8 mouse cellular contexts compared by ENCODE assay signal in the genomic region with DNA sequence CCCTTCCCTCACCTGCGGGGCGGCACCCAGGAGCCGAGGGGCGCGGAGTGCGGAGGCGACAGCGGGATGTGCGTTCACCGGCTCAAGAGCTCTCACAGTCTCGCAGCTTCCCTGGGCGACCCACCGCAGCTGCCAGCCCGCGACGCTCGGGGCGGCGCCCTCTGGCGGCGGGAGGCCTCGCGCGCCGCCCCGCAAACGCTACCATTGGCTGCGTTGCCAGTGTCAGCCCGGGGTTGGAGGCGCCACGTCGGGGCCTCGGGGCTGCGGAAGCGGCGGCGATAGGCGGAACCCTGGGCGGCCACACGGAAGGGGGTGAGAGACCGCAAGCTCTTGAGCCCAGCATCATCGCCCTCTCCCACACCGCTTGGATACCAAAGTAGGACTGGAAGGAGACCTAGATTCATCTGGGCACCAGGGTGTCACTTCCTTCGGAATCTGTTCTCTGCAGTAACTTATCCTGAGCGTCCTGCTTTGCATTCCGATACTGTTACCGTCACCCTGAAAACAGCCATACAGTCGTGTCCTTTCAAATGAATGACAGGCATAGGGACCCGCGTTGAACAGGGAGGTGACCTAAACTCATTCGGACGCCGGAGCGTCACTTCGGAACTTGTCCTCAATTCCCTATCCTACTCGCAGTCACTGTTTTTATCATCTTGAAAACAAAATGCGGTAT. TPM values are rescaled to one million over a fixed set of nuclear protein-coding genes. Genes with fewer than 3 reads are reported as not detected.
DNase-seq lines count a peak whose midpoint lies in the region; ATAC-seq and TF ChIP-seq lines count a peak whose summit lies in the region.

A gene (minus strand): TSS at position 186 of the 676 bp plus-strand sequence.

- peak within 1 kb of the TSS; percentile 86 for H3K27ac ChIP-seq in forebrain, embryonic 13.5 days
- H3K27ac ChIP-seq in liver, postnatal 0 days (ENCODE audit: low read depth): peak within 1 kb of the TSS; percentile 94
- peak within 1 kb of the TSS; percentile 80 for H3K27ac ChIP-seq in neural tube, embryonic 14.5 days (ENCODE audit: low read depth, low read length)

- WGBS in forebrain, embryonic 13.5 days: under 1% methylated on average over 55 of the region's 57 CpGs
- under 1% methylated on average over 57 of the region's 57 CpGs for WGBS in large intestine, adult 2 months
- under 1% methylated on average over 56 of the region's 57 CpGs for WGBS in liver, postnatal 0 days (ENCODE audit: insufficient replicate concordance)
- WGBS in neural tube, embryonic 14.5 days: under 1% methylated on average over 57 of the region's 57 CpGs

- peak within 1 kb of the TSS; percentile 85 for H3K4me2 ChIP-seq in forebrain, embryonic 13.5 days
- peak within 1 kb of the TSS; percentile 72 for H3K4me2 ChIP-seq in liver, postnatal 0 days (ENCODE audit: low read depth, low read length)
- peak within 1 kb of the TSS; percentile 88 for H3K4me2 ChIP-seq in neural tube, embryonic 14.5 days (ENCODE audit: low read depth, low read length)

- intact Hi-C loops in heart, postnatal 10 days (cut with DNase I): loop anchor here (1.0 to 10.0 kb wide), 2 partner anchors 27 to 238 kb away; a partner anchor contains a TSS

- peak; percentile 95 for ATAC-seq in forebrain, embryonic 13.5 days
- ATAC-seq in liver, postnatal 0 days: peak; percentile 87
- ATAC-seq in neural tube, embryonic 14.5 days (ENCODE audit: low read depth): peak; percentile 95

- TF ChIP-seq CTCF in E14TG2a.4 (conservative IDR thresholded peaks at IDR 0.05; ENCODE audit: low read length): no peak
- peak; percentile 79 for TF ChIP-seq CTCF in liver, postnatal 0 days (IDR thresholded peaks at IDR 0.05; ENCODE audit: low read depth)

- no peaks in the 10 kb centered on the region for H3K36me3 ChIP-seq in E14TG2a.4 (ENCODE audit: insufficient read depth, low read length)
- H3K36me3 ChIP-seq in forebrain, embryonic 13.5 days (ENCODE audit: poor library complexity, severe bottlenecking): no peaks in the 10 kb centered on the region
- no peaks in the 10 kb centered on the region for H3K36me3 ChIP-seq in liver, postnatal 0 days (replicated peaks; ENCODE audit: insufficient read depth, low read length)
- no peaks in the 10 kb centered on the region for H3K36me3 ChIP-seq in neural tube, embryonic 14.5 days (ENCODE audit: control insufficient read depth, insufficient read depth, low read length)

- no peak for TF ChIP-seq EP300 in liver, postnatal 0 days (IDR thresholded peaks at IDR 0.05; ENCODE audit: low read depth)

- peaks cover 5% of the 10 kb centered on the region for H3K9me3 ChIP-seq in E14TG2a.4 (ENCODE audit: low read length)
- H3K9me3 ChIP-seq in forebrain, embryonic 13.5 days (replicated peaks): no peaks in the 10 kb centered on the region
- H3K9me3 ChIP-seq in liver, postnatal 0 days (ENCODE audit: low read length): no peaks in the 10 kb centered on the region
- H3K9me3 ChIP-seq in neural tube, embryonic 14.5 days (ENCODE audit: control insufficient read depth, low read length): no peaks in the 10 kb centered on the region

- peak within 1 kb of the TSS; percentile 98 for H3K4me3 ChIP-seq in E14TG2a.4 (replicated peaks; ENCODE audit: low read length)
- peak within 1 kb of the TSS; percentile 88 for H3K4me3 ChIP-seq in forebrain, embryonic 13.5 days
- H3K4me3 ChIP-seq in liver, postnatal 0 days (ENCODE audit: low read depth, low read length): peak within 1 kb of the TSS; percentile 80
- H3K4me3 ChIP-seq in neural tube, embryonic 14.5 days (ENCODE audit: low read depth, low read length): peak within 1 kb of the TSS; percentile 88

- H3K4me1 ChIP-seq in E14TG2a.4 (replicated peaks; ENCODE audit: low read depth, low read length): peaks cover 43% of the 10 kb centered on the region
- H3K4me1 ChIP-seq in forebrain, embryonic 13.5 days: peaks cover 17% of the 10 kb centered on the region
- peaks cover 31% of the 10 kb centered on the region for H3K4me1 ChIP-seq in liver, postnatal 0 days (ENCODE audit: insufficient read depth)
- H3K4me1 ChIP-seq in neural tube, embryonic 14.5 days (ENCODE audit: control insufficient read depth, insufficient read depth, low read length): peaks cover 13% of the 10 kb centered on the region; the same call in 1 of the 2 replicates

- H3K27me3 ChIP-seq in E14TG2a.4 (ENCODE audit: insufficient read depth, low read length): peaks cover 20% of the 10 kb centered on the region
- H3K27me3 ChIP-seq in forebrain, embryonic 13.5 days: no peaks in the 10 kb centered on the region; the same call in 1 of the 2 replicates
- H3K27me3 ChIP-seq in liver, postnatal 0 days (ENCODE audit: insufficient read depth, low read length): no peaks in the 10 kb centered on the region
- no peaks in the 10 kb centered on the region for H3K27me3 ChIP-seq in neural tube, embryonic 14.5 days (ENCODE audit: control insufficient read depth, insufficient read depth, low read length)

- DNase-seq in c-Kit-positive CD71-positive TER-119-positive erythroid progenitor cells, embryonic 14.5 days (ENCODE audit: low spot score): peak; percentile 83
- peak; percentile 94 for DNase-seq in heart, postnatal 10 days
- DNase-seq in large intestine, adult 2 months (ENCODE audit: low read depth, low spot score): peak; percentile 59
- peak; percentile 94 for DNase-seq in liver, postnatal 0 days
- peak; percentile 91 for DNase-seq in testis, postnatal 10 days (ENCODE audit: low spot score)

- peak within 1 kb of the TSS; percentile 88 for H3K9ac ChIP-seq in forebrain, embryonic 13.5 days
- peak within 1 kb of the TSS; percentile 89 for H3K9ac ChIP-seq in liver, postnatal 0 days (replicated peaks)
- H3K9ac ChIP-seq in neural tube, embryonic 14.5 days (replicated peaks; ENCODE audit: low read depth, low read length): peak within 1 kb of the TSS; percentile 76

RNA-seq across cellular contexts. Expression of the gene that starts here (rescaled TPM):
- polyA plus RNA-seq in forebrain, embryonic 13.5 days (2015; fragmentation: Nextera tagmentation; extraction: Ambion mirVana): 75.4 and 79.6 TPM in 2 replicates
- 10 to 100 TPM; 41.3 to 51.3 TPM for total RNA-seq in heart, postnatal 10 days (2021)
- 60.1 and 94.5 TPM in 2 replicates for polyA plus RNA-seq in large intestine, adult 2 months (2012; rRNA removed)
- polyA plus RNA-seq in liver, postnatal 0 days (2015; fragmentation: Nextera tagmentation; extraction: Ambion mirVana): 18.5 and 22.5 TPM in 2 replicates
- polyA plus RNA-seq in neural tube, embryonic 14.5 days (2014; fragmentation: Nextera tagmentation; extraction: Ambion mirVana): 87.0 and 93.7 TPM in 2 replicates

Comparison
In these comparisons a context has a peak if more than half of its experiments do, and no peak if none do; other contexts are left out.
1. Peak in every context shown above with its lines: DNase-seq, ATAC-seq, H3K4me3 ChIP-seq and H3K27ac ChIP-seq.